Mouse (Mus musculus): ENCODE measurements around the gene Fxyd6. TPM values are rescaled to one million over a fixed set of nuclear protein-coding genes. Genes with fewer than 3 reads are reported as not detected.

Gene Fxyd6
- polyA plus RNA-seq, 1 experiment from 2014 or later: 817 TPM

DNA sequence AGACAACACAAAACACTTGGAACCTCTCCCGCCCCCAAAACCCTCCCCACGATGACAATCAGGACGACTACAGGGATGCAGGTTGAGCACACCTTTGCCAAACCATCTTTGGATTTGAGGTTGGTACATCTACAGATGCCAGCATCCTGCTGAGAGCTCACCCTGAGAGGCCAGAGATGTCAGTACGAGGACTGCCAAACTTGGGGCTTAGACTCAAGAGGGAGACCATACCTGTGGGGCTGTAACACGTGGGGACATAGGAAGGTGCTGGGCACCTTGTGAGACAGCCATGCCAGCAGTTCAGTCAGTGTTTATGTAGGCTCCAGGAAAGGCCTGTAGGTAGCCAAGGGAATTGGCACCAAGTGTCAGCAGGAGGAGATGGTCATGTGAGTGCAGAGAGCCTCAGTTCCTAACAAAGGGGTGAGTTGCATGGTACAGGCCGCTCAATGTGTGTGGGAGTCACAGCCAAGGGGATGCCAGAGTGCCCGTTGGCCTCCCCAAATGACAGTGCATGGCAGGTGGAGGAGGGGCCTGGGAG is 52.8 kb downstream of the Fxyd6 start:
- 85% methylated on average over 7 of the region's 7 CpGs for WGBS
- Histone ChIP-seq H3K9ac (ENCODE audit: low read depth, low read length) (no peak overlapping the region), H3K36me3 (ENCODE audit: control insufficient read depth, insufficient read depth, low read length) (no peaks in the 10 kb centered on the region), H3K27me3 (ENCODE audit: control insufficient read depth, insufficient read depth, low read depth, low read length) (no peaks in the 10 kb centered on the region; the same call in 1 of the 2 replicates), H3K27ac (ENCODE audit: low read length) (no peak overlapping the region), H3K4me3 (ENCODE audit: low read depth, low read length) (no peak overlapping the region), H3K9me3 (replicated peaks; ENCODE audit: control insufficient read depth, low read length, poor library complexity, severe bottlenecking) (no peaks in the 10 kb centered on the region), H3K4me2 (ENCODE audit: low read length) (no peak overlapping the region), H3K4me1 (ENCODE audit: control insufficient read depth, insufficient read depth, low read length) (no peaks in the 10 kb centered on the region)
- no peak for ATAC-seq

- no peak within 1 kb of the TSS for H3K4me3 ChIP-seq (ENCODE audit: low read depth, low read length)
- H3K9ac ChIP-seq (ENCODE audit: low read depth, low read length): no peak within 1 kb of the TSS
- ATAC-seq: no peak
- no peaks in the 10 kb centered on the region for H3K36me3 ChIP-seq (ENCODE audit: control insufficient read depth, insufficient read depth, low read length)
- no peak within 1 kb of the TSS for H3K27ac ChIP-seq (ENCODE audit: low read length)
- H3K4me1 ChIP-seq (ENCODE audit: control insufficient read depth, insufficient read depth, low read length): peaks cover 2% of the 10 kb centered on the region; the same call in 1 of the 2 replicates
- peaks cover 4% of the 10 kb centered on the region; the same call in 1 of the 2 replicates for H3K27me3 ChIP-seq (ENCODE audit: control insufficient read depth, insufficient read depth, low read depth, low read length)
- no peaks in the 10 kb centered on the region for H3K9me3 ChIP-seq (replicated peaks; ENCODE audit: control insufficient read depth, low read length, poor library complexity, severe bottlenecking)
- no peak within 1 kb of the TSS for H3K4me2 ChIP-seq (ENCODE audit: low read length)
- 84% methylated on average over 4 of the region's 4 CpGs for WGBS
These were observed 56.5 kb downstream of the Fxyd6 start, which contains the start of gene Dscaml1 for GRCm38 (mm10) chr9:45426456-45426855. Gene Dscaml1 (plus strand): TSS chr9:45426628.

GRCm38 (mm10) chr9:45429392-45429791 is 59.4 kb downstream of the Fxyd6 start:
- 39% methylated on average over 5 of the region's 5 CpGs for WGBS

DNA sequence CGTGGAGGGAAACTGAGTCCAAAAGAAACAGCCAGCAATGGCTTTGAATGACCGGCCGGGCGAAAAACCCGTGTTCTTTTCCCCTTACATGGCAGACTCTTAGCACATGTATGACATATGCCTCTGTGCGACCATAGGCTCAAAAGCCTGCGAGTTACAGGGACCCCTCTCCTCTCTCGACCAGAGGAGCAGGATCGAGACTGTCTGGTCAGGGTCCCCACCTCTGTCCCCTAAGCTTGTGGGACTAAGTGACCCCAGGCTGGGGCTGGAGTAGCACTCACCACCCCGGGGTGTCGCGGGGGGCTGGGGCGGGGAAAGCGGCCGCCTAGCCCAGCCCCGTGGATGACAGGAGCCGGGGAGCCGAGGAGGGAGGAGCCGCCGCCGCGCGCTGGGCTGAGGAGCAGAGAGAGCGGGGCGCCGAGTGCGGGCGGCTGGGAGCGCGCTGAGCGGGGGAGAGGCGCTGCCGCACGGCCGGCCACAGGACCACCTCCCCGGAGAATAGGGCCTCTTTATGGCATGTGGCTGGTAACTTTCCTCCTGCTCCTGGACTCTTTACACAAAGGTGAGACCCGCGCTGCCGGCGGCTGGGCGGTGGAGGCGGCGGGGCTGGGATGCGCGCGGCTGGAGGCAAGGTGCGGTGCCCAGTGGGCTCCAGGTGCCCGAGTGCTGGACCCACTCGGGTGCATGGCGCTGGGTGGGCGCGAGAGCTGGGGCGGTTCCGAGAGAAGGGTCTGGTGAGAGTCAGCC is 60.1 kb downstream of the Fxyd6 start:
- H3K4me1 ChIP-seq (ENCODE audit: control insufficient read depth, insufficient read depth, low read length): peaks cover 26% of the 10 kb centered on the region

More at GRCm38 (mm10) chr9:45429392-45429791, 59.4 kb downstream of the Fxyd6 start:
- Histone ChIP-seq H3K9ac (ENCODE audit: low read depth, low read length) (no peak overlapping the region), H3K27me3 (ENCODE audit: control insufficient read depth, insufficient read depth, low read depth, low read length) (peaks cover 4% of the 10 kb centered on the region; the same call in 1 of the 2 replicates), H3K36me3 (ENCODE audit: control insufficient read depth, insufficient read depth, low read length) (no peaks in the 10 kb centered on the region), H3K9me3 (replicated peaks; ENCODE audit: control insufficient read depth, low read length, poor library complexity, severe bottlenecking) (no peaks in the 10 kb centered on the region), H3K27ac (ENCODE audit: low read length) (no peak overlapping the region; the same call in 1 of the 2 replicates), H3K4me3 (ENCODE audit: low read depth, low read length) (no peak overlapping the region), H3K4me2 (ENCODE audit: low read length) (peak overlapping the region; percentile 90; the same call in 1 of the 2 replicates), H3K4me1 (ENCODE audit: control insufficient read depth, insufficient read depth, low read length) (peaks cover 23% of the 10 kb centered on the region)
- ATAC-seq: no peak

DNA sequence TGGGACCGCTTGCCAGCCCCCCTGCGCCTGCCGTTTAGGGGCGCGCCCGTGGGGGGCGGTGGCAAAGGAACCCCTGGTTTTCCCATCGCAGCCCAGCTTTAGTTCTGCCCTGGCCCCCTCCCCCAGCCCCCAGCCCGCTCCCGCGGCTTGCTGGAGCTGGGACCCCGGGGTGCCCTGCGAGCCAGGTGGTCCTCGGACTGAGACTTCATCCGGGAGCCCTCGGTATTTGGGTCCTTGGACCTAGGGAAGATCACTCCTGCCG is 60.6 kb downstream of the Fxyd6 start:
- no peaks in the 10 kb centered on the region for H3K9me3 ChIP-seq (replicated peaks; ENCODE audit: control insufficient read depth, low read length, poor library complexity, severe bottlenecking)
- peak overlapping the region; percentile 87 for H3K9ac ChIP-seq (ENCODE audit: low read depth, low read length)
- peaks cover 4% of the 10 kb centered on the region; the same call in 1 of the 2 replicates for H3K27me3 ChIP-seq (ENCODE audit: control insufficient read depth, insufficient read depth, low read depth, low read length)
- peak overlapping the region; percentile 90 for H3K27ac ChIP-seq (ENCODE audit: low read length)
- no peaks in the 10 kb centered on the region for H3K36me3 ChIP-seq (ENCODE audit: control insufficient read depth, insufficient read depth, low read length)
- under 1% methylated on average over 15 of the region's 17 CpGs for WGBS
- H3K4me3 ChIP-seq (ENCODE audit: low read depth, low read length): peak overlapping the region; percentile 77
- H3K4me1 ChIP-seq (ENCODE audit: control insufficient read depth, insufficient read depth, low read length): peaks cover 26% of the 10 kb centered on the region
- H3K4me2 ChIP-seq (ENCODE audit: low read length): peak overlapping the region; percentile 90
- peak; percentile 1; the same call in 1 of the 2 replicates for ATAC-seq

More for the DNA sequence above, 60.1 kb downstream of the Fxyd6 start:
- no peaks in the 10 kb centered on the region for H3K9me3 ChIP-seq (replicated peaks; ENCODE audit: control insufficient read depth, low read length, poor library complexity, severe bottlenecking)
- peak overlapping the region; percentile 77 for H3K4me3 ChIP-seq (ENCODE audit: low read depth, low read length)
- no peaks in the 10 kb centered on the region for H3K36me3 ChIP-seq (ENCODE audit: control insufficient read depth, insufficient read depth, low read length)
- peak overlapping the region; percentile 90 for H3K27ac ChIP-seq (ENCODE audit: low read length)
- peaks cover 4% of the 10 kb centered on the region; the same call in 1 of the 2 replicates for H3K27me3 ChIP-seq (ENCODE audit: control insufficient read depth, insufficient read depth, low read depth, low read length)
- peak overlapping the region; percentile 87 for H3K9ac ChIP-seq (ENCODE audit: low read depth, low read length)
- H3K4me2 ChIP-seq (ENCODE audit: low read length): peak overlapping the region; percentile 90
- peak; percentile 74 for ATAC-seq
- 4% methylated on average over 36 of the region's 54 CpGs for WGBS

GRCm38 (mm10) chr9:45431150-45431549 is 61.2 kb downstream of the Fxyd6 start:
- no peaks in the 10 kb centered on the region for H3K9me3 ChIP-seq (replicated peaks; ENCODE audit: control insufficient read depth, low read length, poor library complexity, severe bottlenecking)
- H3K4me1 ChIP-seq (ENCODE audit: control insufficient read depth, insufficient read depth, low read length): peaks cover 28% of the 10 kb centered on the region
- peaks cover 4% of the 10 kb centered on the region; the same call in 1 of the 2 replicates for H3K27me3 ChIP-seq (ENCODE audit: control insufficient read depth, insufficient read depth, low read depth, low read length)
- peak overlapping the region; percentile 77 for H3K4me3 ChIP-seq (ENCODE audit: low read depth, low read length)
- peak overlapping the region; percentile 90 for H3K27ac ChIP-seq (ENCODE audit: low read length)
- H3K9ac ChIP-seq (ENCODE audit: low read depth, low read length): peak overlapping the region; percentile 87
- ATAC-seq: 0 out of 2 replicates have a peak, but pooled peaks have one; percentile 6
- H3K4me2 ChIP-seq (ENCODE audit: low read length): peak overlapping the region; percentile 90
- 3% methylated on average over 24 of the region's 26 CpGs for WGBS
- H3K36me3 ChIP-seq (ENCODE audit: control insufficient read depth, insufficient read depth, low read length): no peaks in the 10 kb centered on the region

DNA sequence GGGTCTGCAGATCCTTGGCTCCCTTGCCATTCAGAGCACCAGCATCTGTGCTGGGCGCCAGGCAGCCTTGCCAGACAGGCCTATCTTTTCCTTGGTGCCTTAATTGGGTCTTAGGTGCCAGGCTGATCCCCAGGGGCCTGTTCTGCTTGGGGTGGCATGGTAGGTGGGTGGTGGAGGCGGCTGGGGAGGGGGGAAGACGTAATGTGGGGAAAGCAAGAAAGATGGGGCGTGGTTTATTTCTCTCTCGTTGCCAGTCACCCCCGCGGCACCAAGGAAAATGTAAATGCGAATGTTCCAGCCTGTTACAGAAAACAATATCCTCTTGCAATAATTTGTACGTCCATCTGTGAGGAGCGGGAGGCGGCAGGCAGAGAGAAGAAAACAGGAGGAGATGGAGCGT is 62.7 kb downstream of the Fxyd6 start:
- Histone ChIP-seq H3K4me3 (ENCODE audit: low read depth, low read length) (peak overlapping the region; percentile 77), H3K4me2 (ENCODE audit: low read length) (peak overlapping the region; percentile 90), H3K4me1 (ENCODE audit: control insufficient read depth, insufficient read depth, low read length) (peaks cover 37% of the 10 kb centered on the region), H3K9me3 (replicated peaks; ENCODE audit: control insufficient read depth, low read length, poor library complexity, severe bottlenecking) (no peaks in the 10 kb centered on the region), H3K27ac (ENCODE audit: low read length) (peak overlapping the region; percentile 90), H3K36me3 (ENCODE audit: control insufficient read depth, insufficient read depth, low read length) (no peaks in the 10 kb centered on the region), H3K9ac (ENCODE audit: low read depth, low read length) (peak overlapping the region; percentile 87), H3K27me3 (ENCODE audit: control insufficient read depth, insufficient read depth, low read depth, low read length) (peaks cover 4% of the 10 kb centered on the region; the same call in 1 of the 2 replicates)
- ATAC-seq: peak; percentile 23; the same call in 1 of the 2 replicates
- WGBS: 33% methylated on average over 12 of the region's 12 CpGs

DNA sequence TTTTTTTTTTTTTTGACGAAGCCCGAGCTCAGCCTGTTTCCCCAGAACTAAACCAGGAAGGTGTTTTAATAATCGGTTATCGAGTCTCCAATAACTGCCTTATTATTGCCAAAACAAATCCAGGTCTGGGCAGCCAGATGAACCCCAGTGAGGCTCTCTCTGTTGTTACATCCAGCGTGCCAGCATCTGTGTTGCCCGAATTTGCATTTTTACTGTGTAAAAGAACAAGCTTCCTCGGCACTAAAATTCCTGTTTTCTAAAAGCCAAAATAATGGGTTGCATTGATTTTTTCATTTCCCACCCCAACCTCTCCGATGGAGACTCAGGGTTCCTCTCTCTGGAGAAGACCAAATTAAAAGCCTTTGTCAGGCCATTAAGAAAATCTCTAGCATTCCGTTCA is 63.1 kb downstream of the Fxyd6 start:
- Histone ChIP-seq H3K27me3 (ENCODE audit: control insufficient read depth, insufficient read depth, low read depth, low read length) (0 out of 2 replicates have a peak, but pooled peaks cover 4% of the 10 kb centered on the region), H3K9me3 (replicated peaks; ENCODE audit: control insufficient read depth, low read length, poor library complexity, severe bottlenecking) (no peaks in the 10 kb centered on the region), H3K27ac (ENCODE audit: low read length) (peak overlapping the region; percentile 90), H3K36me3 (ENCODE audit: control insufficient read depth, insufficient read depth, low read length) (no peaks in the 10 kb centered on the region), H3K9ac (ENCODE audit: low read depth, low read length) (peak overlapping the region; percentile 56), H3K4me1 (ENCODE audit: control insufficient read depth, insufficient read depth, low read length) (peaks cover 37% of the 10 kb centered on the region), H3K4me2 (ENCODE audit: low read length) (peak overlapping the region; percentile 90), H3K4me3 (ENCODE audit: low read depth, low read length) (peak overlapping the region; percentile 77)
- no peak for ATAC-seq
- WGBS: 41% methylated on average over 9 of the region's 9 CpGs

- no peak for ATAC-seq
- Histone ChIP-seq H3K4me3 (ENCODE audit: low read depth, low read length) (no peak overlapping the region), H3K4me2 (ENCODE audit: low read length) (peak overlapping the region; percentile 90), H3K27me3 (ENCODE audit: control insufficient read depth, insufficient read depth, low read depth, low read length) (0 out of 2 replicates have a peak, but pooled peaks cover 3% of the 10 kb centered on the region), H3K36me3 (ENCODE audit: control insufficient read depth, insufficient read depth, low read length) (no peaks in the 10 kb centered on the region), H3K9ac (ENCODE audit: low read depth, low read length) (peak overlapping the region; percentile 56; the same call in 1 of the 2 replicates), H3K4me1 (ENCODE audit: control insufficient read depth, insufficient read depth, low read length) (peaks cover 39% of the 10 kb centered on the region), H3K27ac (ENCODE audit: low read length) (peak overlapping the region; percentile 90), H3K9me3 (replicated peaks; ENCODE audit: control insufficient read depth, low read length, poor library complexity, severe bottlenecking) (no peaks in the 10 kb centered on the region)
- WGBS: 56% methylated on average over 2 of the region's 2 CpGs
These were observed 64.2 kb downstream of the Fxyd6 start for GRCm38 (mm10) chr9:45434171-45434570.

Data from midbrain, embryonic 16.5 days (tissue).